Mouse (Mus musculus): ENCODE results near the gene Akt3. TPM values are rescaled to one million over a fixed set of nuclear protein-coding genes. Genes with fewer than 3 reads are reported as not detected.

Akt3 gene
- polyA plus RNA-seq, 1 experiment: 3.6 TPM

- no peak overlapping the region for H3K27ac ChIP-seq (ENCODE audit: insufficient read depth, low read depth, low read length)
- no peaks in the 10 kb centered on the region for H3K36me3 ChIP-seq (ENCODE audit: control insufficient read depth, insufficient read depth, low read length)
- no peak for DNase-seq
- H3K4me3 ChIP-seq (ENCODE audit: insufficient read depth, low read depth, low read length): no peak overlapping the region
- H3K27me3 ChIP-seq (replicated peaks; ENCODE audit: control insufficient read depth, insufficient read depth, low read length): no peaks in the 10 kb centered on the region
- WGBS: 51% methylated on average over 11 of the region's 11 CpGs
- H3K4me1 ChIP-seq (ENCODE audit: control insufficient read depth, insufficient read depth, low read length): no peaks in the 10 kb centered on the region
- TF ChIP-seq CTCF (conservative IDR thresholded peaks at IDR 0.05; ENCODE audit: insufficient read depth, insufficient read length, low read depth, low read length): no peak
- TF ChIP-seq POLR2A (IDR thresholded peaks at IDR 0.05; ENCODE audit: low read depth, low read length): no peak
These were observed 107.5 kb downstream of the Akt3 start for GRCm38 (mm10) chr1:177150344-177151021.

DNA sequence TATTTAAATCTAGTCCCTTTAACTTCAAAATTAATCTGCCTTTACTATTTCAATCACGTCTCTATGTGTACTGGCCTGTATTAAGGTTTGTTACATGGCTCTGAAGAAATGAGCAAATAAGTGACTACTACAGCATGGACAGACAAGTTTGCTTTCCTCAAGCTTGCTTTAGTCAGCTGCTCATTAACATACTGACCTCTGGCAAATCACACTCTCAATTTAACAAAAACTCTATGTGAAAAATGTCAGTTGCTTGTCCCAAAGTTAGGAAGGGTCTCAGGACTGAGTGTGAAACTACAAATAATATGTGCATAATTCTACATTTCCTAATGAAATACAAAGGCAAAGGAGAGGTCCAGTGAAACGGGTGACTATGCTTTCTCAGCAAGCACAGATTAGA lies 109.3 kb downstream of the Akt3 start:
- 49% methylated on average over 2 of the region's 2 CpGs for WGBS
- TF ChIP-seq CTCF (conservative IDR thresholded peaks at IDR 0.05; ENCODE audit: insufficient read depth, insufficient read length, low read depth, low read length) (no peak), POLR2A (IDR thresholded peaks at IDR 0.05; ENCODE audit: low read depth, low read length) (no peak)

GRCm38 (mm10) chr1:177141468-177141867 lies 116.5 kb downstream of the Akt3 start:
- no peak for DNase-seq
- no peaks in the 10 kb centered on the region for H3K27me3 ChIP-seq (replicated peaks; ENCODE audit: control insufficient read depth, insufficient read depth, low read length)
- no peak for TF ChIP-seq CTCF (conservative IDR thresholded peaks at IDR 0.05; ENCODE audit: insufficient read depth, insufficient read length, low read depth, low read length)
- no peak for TF ChIP-seq POLR2A (IDR thresholded peaks at IDR 0.05; ENCODE audit: low read depth, low read length)
- H3K36me3 ChIP-seq (ENCODE audit: control insufficient read depth, insufficient read depth, low read length): no peaks in the 10 kb centered on the region
- no peak overlapping the region for H3K27ac ChIP-seq (ENCODE audit: insufficient read depth, low read depth, low read length)
- H3K4me1 ChIP-seq (ENCODE audit: control insufficient read depth, insufficient read depth, low read length): no peaks in the 10 kb centered on the region
- WGBS: 94% methylated on average over 2 of the region's 2 CpGs
- no peak overlapping the region for H3K4me3 ChIP-seq (ENCODE audit: insufficient read depth, low read depth, low read length)

More for the DNA sequence above, 109.3 kb downstream of the Akt3 start:
- Histone ChIP-seq H3K36me3 (ENCODE audit: control insufficient read depth, insufficient read depth, low read length) (no peaks in the 10 kb centered on the region), H3K4me3 (ENCODE audit: insufficient read depth, low read depth, low read length) (no peak overlapping the region), H3K27me3 (replicated peaks; ENCODE audit: control insufficient read depth, insufficient read depth, low read length) (no peaks in the 10 kb centered on the region), H3K27ac (ENCODE audit: insufficient read depth, low read depth, low read length) (no peak overlapping the region), H3K4me1 (ENCODE audit: control insufficient read depth, insufficient read depth, low read length) (no peaks in the 10 kb centered on the region)
- no peak for DNase-seq

DNA sequence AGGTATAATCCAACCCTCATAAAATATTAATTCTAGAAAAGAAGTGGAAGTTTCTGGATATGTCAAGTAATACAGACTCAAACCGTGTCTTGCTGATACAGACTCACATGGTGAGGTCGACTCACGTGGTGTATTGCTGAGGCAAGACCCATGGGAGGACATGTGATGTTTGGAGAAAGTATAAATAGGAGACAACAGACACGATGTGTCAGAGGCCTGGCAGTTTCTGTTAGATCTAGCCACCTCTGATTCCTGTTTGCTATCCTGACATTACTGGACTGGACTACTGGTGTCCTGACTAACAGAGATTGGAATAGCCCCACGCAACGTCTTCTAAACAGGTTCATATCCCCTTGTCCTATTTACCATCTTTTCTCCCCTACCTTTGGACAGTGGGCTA lies 118.4 kb downstream of the Akt3 start:
- no peaks in the 10 kb centered on the region for H3K27me3 ChIP-seq (replicated peaks; ENCODE audit: control insufficient read depth, insufficient read depth, low read length)
- TF ChIP-seq CTCF (conservative IDR thresholded peaks at IDR 0.05; ENCODE audit: insufficient read depth, insufficient read length, low read depth, low read length): no peak
- TF ChIP-seq POLR2A (IDR thresholded peaks at IDR 0.05; ENCODE audit: low read depth, low read length): no peak
- 84% methylated on average over 6 of the region's 6 CpGs for WGBS
- DNase-seq: no peak
- H3K4me3 ChIP-seq (ENCODE audit: insufficient read depth, low read depth, low read length): no peak overlapping the region
- H3K27ac ChIP-seq (ENCODE audit: insufficient read depth, low read depth, low read length): no peak overlapping the region
- H3K36me3 ChIP-seq (ENCODE audit: control insufficient read depth, insufficient read depth, low read length): no peaks in the 10 kb centered on the region
- no peaks in the 10 kb centered on the region for H3K4me1 ChIP-seq (ENCODE audit: control insufficient read depth, insufficient read depth, low read length)

- WGBS: 66% methylated on average over 2 of the region's 2 CpGs
- DNase-seq: no peak
- no peak for TF ChIP-seq POLR2A (IDR thresholded peaks at IDR 0.05; ENCODE audit: low read depth, low read length)
- no peak for TF ChIP-seq CTCF (conservative IDR thresholded peaks at IDR 0.05; ENCODE audit: insufficient read depth, insufficient read length, low read depth, low read length)
- no peak overlapping the region for H3K4me3 ChIP-seq (ENCODE audit: insufficient read depth, low read depth, low read length)
- no peaks in the 10 kb centered on the region for H3K27me3 ChIP-seq (replicated peaks; ENCODE audit: control insufficient read depth, insufficient read depth, low read length)
- H3K27ac ChIP-seq (ENCODE audit: insufficient read depth, low read depth, low read length): no peak overlapping the region
- no peaks in the 10 kb centered on the region for H3K4me1 ChIP-seq (ENCODE audit: control insufficient read depth, insufficient read depth, low read length)
- H3K36me3 ChIP-seq (ENCODE audit: control insufficient read depth, insufficient read depth, low read length): no peaks in the 10 kb centered on the region
These were observed 126.5 kb downstream of the Akt3 start for GRCm38 (mm10) chr1:177131458-177131857.

DNA sequence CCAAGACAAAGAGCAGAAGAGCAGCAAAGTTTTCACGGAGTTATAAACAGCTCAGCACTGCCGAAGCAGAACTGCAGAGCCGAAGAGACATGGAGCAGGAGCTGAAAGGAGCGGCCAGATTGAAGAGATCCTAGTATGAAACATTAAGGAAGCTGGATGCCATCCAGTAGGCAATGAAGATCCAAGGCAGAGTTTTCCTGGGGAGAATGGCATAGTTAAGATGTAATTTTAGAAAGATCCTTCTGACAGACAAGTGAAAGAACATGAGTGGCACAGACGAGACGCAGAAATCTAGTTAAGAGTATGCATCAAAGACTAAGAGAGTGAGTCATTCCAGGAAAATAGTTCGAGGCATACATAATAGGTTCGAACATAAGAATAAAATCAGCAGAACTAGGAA lies 131.3 kb downstream of the Akt3 start:
- TF ChIP-seq CTCF (conservative IDR thresholded peaks at IDR 0.05; ENCODE audit: insufficient read depth, insufficient read length, low read depth, low read length): no peak
- no peak for TF ChIP-seq POLR2A (IDR thresholded peaks at IDR 0.05; ENCODE audit: low read depth, low read length)
- Histone ChIP-seq H3K4me1 (ENCODE audit: control insufficient read depth, insufficient read depth, low read length) (no peaks in the 10 kb centered on the region), H3K36me3 (ENCODE audit: control insufficient read depth, insufficient read depth, low read length) (no peaks in the 10 kb centered on the region), H3K27ac (ENCODE audit: insufficient read depth, low read depth, low read length) (no peak overlapping the region), H3K27me3 (replicated peaks; ENCODE audit: control insufficient read depth, insufficient read depth, low read length) (no peaks in the 10 kb centered on the region), H3K4me3 (ENCODE audit: insufficient read depth, low read depth, low read length) (no peak overlapping the region)
- 85% methylated on average over 8 of the region's 8 CpGs for WGBS
- DNase-seq: no peak

DNA sequence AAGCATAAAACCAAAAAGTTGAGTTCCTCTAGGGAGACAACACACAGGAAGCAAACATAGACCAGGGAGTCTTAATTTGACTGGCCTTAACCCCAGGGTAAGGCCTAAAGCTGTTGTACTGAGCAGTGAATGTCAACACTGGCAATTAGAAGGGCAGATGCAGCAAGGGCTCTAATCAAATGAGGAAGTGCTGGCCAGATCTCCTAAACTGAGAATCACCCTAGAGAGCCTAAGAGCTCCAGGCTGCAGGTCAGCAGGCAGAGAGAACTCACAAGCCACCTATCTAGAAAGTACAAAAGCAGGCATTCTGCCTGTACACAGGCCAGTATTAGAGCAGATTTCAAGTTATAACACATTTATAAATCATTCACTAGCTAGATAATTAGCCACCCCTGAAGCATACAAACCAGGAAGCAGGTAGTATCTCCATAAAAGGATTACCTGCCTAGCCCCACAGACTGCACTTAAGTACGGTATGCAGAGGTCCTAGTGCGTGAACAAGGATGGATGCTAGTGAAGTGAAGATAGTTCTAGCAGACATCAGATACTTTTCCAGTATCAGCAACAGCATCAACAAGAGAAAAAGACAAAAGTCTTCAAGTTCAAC lies 147.2 kb downstream of the Akt3 start:
- Histone ChIP-seq H3K4me1 (ENCODE audit: control insufficient read depth, insufficient read depth, low read length) (no peaks in the 10 kb centered on the region), H3K36me3 (ENCODE audit: control insufficient read depth, insufficient read depth, low read length) (no peaks in the 10 kb centered on the region), H3K4me3 (ENCODE audit: insufficient read depth, low read depth, low read length) (no peak overlapping the region), H3K27ac (ENCODE audit: insufficient read depth, low read depth, low read length) (no peak overlapping the region), H3K27me3 (replicated peaks; ENCODE audit: control insufficient read depth, insufficient read depth, low read length) (no peaks in the 10 kb centered on the region)
- DNase-seq: peak; percentile 3
- WGBS: 59% methylated on average over 2 of the region's 2 CpGs
- no peak for TF ChIP-seq POLR2A (IDR thresholded peaks at IDR 0.05; ENCODE audit: low read depth, low read length)
- no peak for TF ChIP-seq CTCF (conservative IDR thresholded peaks at IDR 0.05; ENCODE audit: insufficient read depth, insufficient read length, low read depth, low read length)
